Mouse (Mus musculus) testis, postnatal 10 days (tissue): ENCODE results near the gene Rp2.
A peak's percentile ranks its signal among the peaks of the same experiment; 100 is the strongest.

Experiments used
- DNase-seq: peaks from one replicate; pipeline ENCODE4 v3.0.0; 2021; ENCODE audit warnings: low spot score

Rp2 gene

DNA sequence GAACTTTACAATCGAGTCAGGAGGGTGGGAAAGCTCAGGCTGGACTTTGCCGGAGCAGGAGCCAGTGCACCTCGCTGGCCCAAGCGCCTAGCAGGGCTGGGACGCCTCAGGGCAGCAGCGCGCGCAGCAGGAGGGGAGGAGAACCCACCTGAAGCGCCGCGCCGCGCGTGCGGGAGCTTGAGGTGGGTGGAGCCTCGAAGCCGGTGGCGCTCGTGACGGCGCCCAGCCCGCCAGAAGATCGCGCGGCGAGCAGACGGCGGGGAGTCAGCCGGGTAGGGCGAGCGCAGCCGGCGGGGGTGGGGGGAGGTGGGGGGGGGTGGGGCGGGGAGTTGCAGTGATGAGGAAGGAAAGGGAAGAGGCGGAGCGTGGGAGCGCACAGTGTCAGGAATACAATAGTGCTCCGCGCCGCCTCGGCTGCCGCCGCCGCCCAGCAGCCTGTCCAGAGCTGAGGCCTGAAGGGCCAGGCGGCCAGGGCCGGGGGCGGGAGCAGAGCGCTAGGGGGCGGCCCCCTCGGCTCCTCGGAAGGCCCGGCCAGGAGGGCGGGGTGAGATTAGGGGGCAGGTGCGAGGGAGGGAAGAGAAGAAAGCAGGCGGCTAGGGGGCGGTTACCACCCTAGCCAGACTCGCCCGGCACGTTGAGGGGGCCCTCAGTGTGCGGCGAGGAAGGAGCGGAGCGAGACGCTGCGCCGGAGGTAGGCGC, 61.0 kb downstream of the Rp2 start, which contains the start of gene Jade3:
Jade3 (plus strand) TSS at position 549 of the 699 bp plus-strand sequence.
- peak; percentile 81 for DNase-seq

DNA sequence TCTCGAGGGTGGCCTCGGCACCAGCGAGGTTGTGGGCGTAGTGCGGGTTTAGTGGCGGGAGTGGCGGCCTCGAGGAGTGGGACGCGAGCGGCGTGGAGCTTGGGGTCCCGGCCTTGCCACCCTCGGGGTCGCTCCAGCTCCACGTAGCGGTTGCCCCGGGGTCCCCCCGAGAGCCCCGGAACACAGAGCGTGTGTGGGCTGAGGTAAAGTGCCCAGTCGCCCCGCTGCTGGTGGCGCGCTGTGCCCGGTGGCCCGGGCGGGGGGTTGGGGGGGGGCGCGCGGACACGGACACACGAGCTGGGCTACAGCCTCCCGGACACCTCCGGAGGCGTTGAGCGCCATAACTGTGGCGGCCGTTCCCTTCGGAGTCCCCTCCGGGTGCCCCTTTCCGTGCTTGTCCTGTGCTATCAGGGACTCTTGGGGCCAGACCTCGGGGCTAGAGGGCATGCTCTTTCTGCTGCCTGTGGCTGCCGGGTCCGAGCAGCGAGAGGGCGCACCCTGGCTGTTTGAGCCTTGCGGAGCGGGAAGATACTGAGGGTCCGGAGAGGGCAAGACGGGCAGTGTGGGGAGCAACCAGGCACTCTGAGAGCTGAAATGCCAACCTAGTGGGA, 61.7 kb downstream of the Rp2 start:
- DNase-seq, result peak; percentile 52
